Mouse (Mus musculus) thymus, adult 2 months (tissue): ENCODE data around the gene Psma5. TPM values are rescaled to one million over a fixed set of nuclear protein-coding genes. Genes with fewer than 3 reads are reported as not detected.
"Not testable (repeated sequence)": the region's sequence is repeated elsewhere in the genome, so short reads cannot be mapped to it uniquely, and the experiment has no call there.

Experiments
- DNase-seq: peaks from one replicate; pipeline ENCODE4 v3.0.0; 2021
- H3K27ac ChIP-seq: fragments of 200-500 bp; 2 replicates; pipeline ENCODE4 v1.5.1; 2012; ENCODE audit warnings: low read length, control low read depth; ENCODE audit not compliant: control insufficient read depth, insufficient read depth
- H3K27me3 ChIP-seq: fragments of 200-500 bp; 2 replicates; pipeline ENCODE4 v1.6.1; 2012; ENCODE audit warnings: mild to moderate bottlenecking, low read length, moderate library complexity, mixed read lengths; ENCODE audit not compliant: control insufficient read depth, insufficient read depth
- H3K36me3 ChIP-seq: fragments of 200-500 bp; 2 replicates; pipeline ENCODE4 v1.6.1; 2012; ENCODE audit warnings: mild to moderate bottlenecking, low read length, moderate library complexity; ENCODE audit not compliant: control insufficient read depth, insufficient read depth
- H3K4me1 ChIP-seq: fragments of 200-500 bp; replicated peaks from 2 replicates; pipeline ENCODE4 v1.6.1; 2012; ENCODE audit warnings: low read length; ENCODE audit not compliant: control insufficient read depth, insufficient read depth
- H3K4me3 ChIP-seq: fragments of 200-500 bp; 2 replicates; pipeline ENCODE4 v1.5.1; 2012; ENCODE audit warnings: mild to moderate bottlenecking, low read length, control low read depth, moderate library complexity; ENCODE audit not compliant: control insufficient read depth, insufficient read depth
- CTCF ChIP-seq: fragments of 200-500 bp; IDR thresholded peaks from 2 replicates; pipeline ENCODE4 v1.5.1; 2012; ENCODE audit warnings: mild to moderate bottlenecking, control low read depth, low read length, moderate library complexity, borderline replicate concordance; ENCODE audit not compliant: control insufficient read depth, poor library complexity, insufficient read depth; ENCODE audit errors: extremely low read depth
- POLR2A ChIP-seq: fragments of 200-500 bp; IDR thresholded peaks from 2 replicates; pipeline ENCODE4 v1.6.1; 2012; ENCODE audit warnings: mild to moderate bottlenecking, low read length, control low read depth, moderate library complexity; ENCODE audit not compliant: control insufficient read depth, poor library complexity, insufficient read depth; ENCODE audit errors: extremely low read depth
- WGBS: fragments of 180-500 bp; shearing (Covaris S2); methylation state at CpG from one replicate; pipeline ENCODE4 v1.1.7; 2018; 5-methylcytosine and 5-hydroxymethylcytosine counted together
- polyA plus RNA-seq: library from polyadenylated mRNA; depleted of rRNA; stranded (reverse); fragments of >200 nt; gene quantifications from 2 replicates; pipeline ENCODE4 v1.2.3, GENCODE M21; 2012

The Psma5 gene
- polyA plus RNA-seq, 1 experiment: 71.3 TPM

DNA sequence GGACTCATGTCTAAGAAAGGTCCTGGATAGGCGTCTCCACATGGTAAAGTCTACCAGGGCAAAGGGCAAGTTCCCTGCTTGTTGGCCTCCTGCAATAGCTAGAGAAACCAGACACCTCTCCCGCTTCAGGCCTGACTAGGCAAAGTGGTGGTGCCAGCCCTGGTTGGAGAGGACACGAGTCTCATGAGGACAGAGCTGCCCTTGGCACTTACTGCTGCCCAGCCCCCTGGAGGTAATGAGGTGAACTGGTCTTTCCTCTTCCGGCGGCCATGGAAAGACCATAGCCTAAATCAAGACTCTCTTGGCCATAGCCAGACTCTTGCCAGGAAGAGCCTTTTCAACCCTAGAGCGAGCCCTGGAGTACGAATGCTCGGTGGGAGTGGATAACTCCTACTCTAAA is 44.3 kb upstream of the Psma5 start:
- 87% methylated on average over 8 of the region's 8 CpGs for WGBS
- DNase-seq: no peak
- Histone ChIP-seq H3K4me3 (no peak overlapping the region), H3K27me3 (no peaks in the 10 kb centered on the region), H3K36me3 (no peaks in the 10 kb centered on the region), H3K4me1 (peaks cover 13% of the 10 kb centered on the region), H3K27ac (no peak overlapping the region)
- TF ChIP-seq POLR2A: no peak
- no peak for TF ChIP-seq CTCF

DNA sequence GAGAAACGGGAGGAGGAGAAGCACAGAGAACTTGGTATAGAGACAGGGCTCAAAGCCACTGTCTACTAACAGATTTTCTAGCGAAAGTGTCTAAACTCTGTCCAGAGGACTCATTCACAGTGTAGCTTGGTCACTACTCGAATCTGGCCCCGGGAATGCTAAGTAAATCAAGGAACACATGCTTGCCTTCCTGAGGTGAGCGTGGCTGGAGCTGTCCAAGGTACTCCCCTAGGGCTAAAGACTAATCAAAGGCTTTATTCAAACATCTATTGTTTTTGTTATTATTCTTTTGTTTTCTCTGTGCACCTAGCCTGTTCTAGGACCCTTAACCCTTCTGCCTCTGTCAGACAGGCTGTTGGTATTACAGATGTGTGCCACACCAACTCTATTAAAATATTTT is 42.0 kb upstream of the Psma5 start:
- H3K36me3 ChIP-seq: no peaks in the 10 kb centered on the region
- peaks cover 4% of the 10 kb centered on the region for H3K4me1 ChIP-seq
- no peak overlapping the region for H3K4me3 ChIP-seq
- 15% methylated on average over 5 of the region's 5 CpGs for WGBS
- no peak for TF ChIP-seq CTCF
- no peak for TF ChIP-seq POLR2A
- DNase-seq: no peak
- no peak overlapping the region for H3K27ac ChIP-seq
- H3K27me3 ChIP-seq: no peaks in the 10 kb centered on the region

DNA sequence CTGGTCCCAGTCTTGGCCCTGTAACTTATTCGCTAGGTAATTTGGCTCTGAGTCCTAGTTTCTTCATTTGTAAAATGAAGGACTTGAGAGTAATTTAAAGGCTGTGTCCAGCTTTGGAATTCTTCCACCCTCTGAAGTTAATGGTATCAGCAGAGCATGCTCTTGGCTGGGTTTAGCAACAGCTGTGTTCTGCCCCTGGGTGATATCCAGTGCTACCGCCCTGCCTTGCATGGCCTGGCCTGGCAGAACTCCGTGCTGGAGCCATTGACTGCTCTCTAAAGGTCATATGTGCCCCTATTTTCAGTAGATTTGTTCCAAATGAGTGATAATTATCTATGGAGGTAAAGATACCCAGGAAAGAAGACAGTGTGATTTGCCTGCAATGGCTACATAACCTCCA is 36.1 kb upstream of the Psma5 start:
- TF ChIP-seq CTCF: no peak
- no peak for TF ChIP-seq POLR2A
- Histone ChIP-seq H3K4me1 (no peaks in the 10 kb centered on the region), H3K36me3 (no peaks in the 10 kb centered on the region), H3K4me3 (no peak overlapping the region), H3K27ac (no peak overlapping the region), H3K27me3 (peaks cover 4% of the 10 kb centered on the region)
- WGBS: 89% methylated on average over 3 of the region's 3 CpGs
- DNase-seq: no peak

DNA sequence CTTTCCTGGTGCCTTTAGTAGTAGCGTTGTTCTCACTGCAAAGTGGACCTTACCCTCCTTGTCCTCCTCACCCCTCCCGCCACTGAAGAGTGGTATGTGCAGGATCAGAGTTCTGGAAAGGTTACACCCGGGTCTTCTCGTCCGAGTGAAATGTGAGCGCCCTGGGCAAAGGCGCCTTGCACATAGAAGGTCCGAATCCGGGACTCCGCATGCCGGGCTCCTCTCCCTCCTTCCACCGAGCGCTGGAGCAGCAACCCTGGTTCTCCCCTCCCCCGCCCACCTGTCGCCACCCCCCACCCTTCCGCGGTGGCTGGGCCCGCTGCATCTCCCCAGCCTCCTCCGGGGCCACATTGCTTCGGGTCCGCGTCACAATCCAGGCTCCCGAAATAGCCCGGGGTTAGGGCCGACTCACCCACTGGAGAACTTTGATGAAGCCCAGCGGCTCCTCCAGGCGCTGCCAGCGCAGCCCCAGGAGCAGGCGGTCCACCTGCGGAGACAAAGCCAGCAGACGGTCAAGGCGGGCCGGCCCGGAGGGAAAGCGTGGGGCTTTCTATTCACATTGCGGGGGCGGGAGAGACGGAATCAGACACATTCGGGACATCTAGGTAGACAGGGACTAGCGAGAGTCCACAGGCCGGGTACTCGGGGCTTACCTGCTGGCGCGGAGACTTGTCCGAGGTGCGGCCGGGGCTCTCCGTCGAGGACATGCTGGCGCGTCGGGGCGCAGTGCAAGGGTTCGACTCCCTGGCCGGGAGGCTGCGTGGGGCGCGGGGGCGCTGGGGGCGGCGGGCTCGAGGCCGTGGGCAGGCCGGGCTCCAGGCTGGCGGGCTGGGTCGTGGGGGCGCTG is 30.8 kb upstream of the Psma5 start:
- Histone ChIP-seq H3K4me3 (peak overlapping the region; percentile 32; the same call in 1 of the 2 replicates), H3K36me3 (no peaks in the 10 kb centered on the region), H3K27ac (no peak overlapping the region), H3K4me1 (peaks cover 7% of the 10 kb centered on the region), H3K27me3 (peaks cover 16% of the 10 kb centered on the region)
- no peak for DNase-seq
- no peak for TF ChIP-seq POLR2A
- no peak for TF ChIP-seq CTCF
- WGBS: 10% methylated on average over 67 of the region's 67 CpGs

DNA sequence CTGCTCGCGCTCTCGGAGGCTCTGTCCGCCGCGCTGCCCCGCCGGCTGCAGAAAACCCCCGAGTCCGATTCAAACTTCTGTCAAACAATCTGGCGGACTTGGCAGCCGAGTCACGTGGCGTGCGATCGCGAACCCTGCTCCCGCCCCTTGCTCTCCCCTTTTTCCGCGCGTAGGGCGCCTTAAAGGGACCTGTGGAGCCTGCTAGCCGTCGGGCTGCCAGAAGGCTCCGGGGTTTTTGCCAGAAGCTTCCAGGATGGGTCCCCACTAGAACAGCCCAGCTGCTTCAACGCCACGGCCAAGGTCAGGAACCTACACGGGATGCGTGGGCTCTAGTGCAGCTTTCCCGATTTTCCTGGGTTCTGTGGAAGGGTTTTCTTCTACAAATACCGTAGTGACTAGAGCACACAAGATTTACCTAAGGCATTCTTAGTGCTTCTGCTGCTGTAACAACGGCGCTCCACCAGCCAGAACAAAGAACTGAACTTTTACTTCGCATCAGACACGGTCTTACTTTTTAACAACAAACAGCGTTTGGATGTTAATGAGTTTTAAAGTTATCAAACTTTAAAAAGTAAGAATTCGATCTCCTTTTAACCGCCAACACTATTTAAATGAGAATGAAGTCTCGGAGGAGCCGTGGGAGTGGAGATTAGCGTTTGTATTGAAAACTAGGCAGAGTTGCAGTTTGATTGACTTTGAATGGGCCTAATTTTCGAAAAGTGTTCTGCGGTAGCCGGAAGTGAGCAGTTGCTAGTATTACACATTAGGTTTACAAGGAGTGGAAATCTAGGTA is 30.0 kb upstream of the Psma5 start, which contains the start of gene Sypl2:
Sypl2 (minus strand) TSS at position 91 of the 793 bp plus-strand sequence.
- peaks cover 16% of the 10 kb centered on the region for H3K27me3 ChIP-seq
- peak; percentile 38 for DNase-seq
- peak within 1 kb of the TSS; percentile 32 for H3K4me3 ChIP-seq
- TF ChIP-seq POLR2A: no peak
- no peak for TF ChIP-seq CTCF
- 8% methylated on average over 44 of the region's 44 CpGs for WGBS
- H3K27ac ChIP-seq: no peak within 1 kb of the TSS
- no peaks in the 10 kb centered on the region for H3K36me3 ChIP-seq
- H3K4me1 ChIP-seq: peaks cover 7% of the 10 kb centered on the region

DNA sequence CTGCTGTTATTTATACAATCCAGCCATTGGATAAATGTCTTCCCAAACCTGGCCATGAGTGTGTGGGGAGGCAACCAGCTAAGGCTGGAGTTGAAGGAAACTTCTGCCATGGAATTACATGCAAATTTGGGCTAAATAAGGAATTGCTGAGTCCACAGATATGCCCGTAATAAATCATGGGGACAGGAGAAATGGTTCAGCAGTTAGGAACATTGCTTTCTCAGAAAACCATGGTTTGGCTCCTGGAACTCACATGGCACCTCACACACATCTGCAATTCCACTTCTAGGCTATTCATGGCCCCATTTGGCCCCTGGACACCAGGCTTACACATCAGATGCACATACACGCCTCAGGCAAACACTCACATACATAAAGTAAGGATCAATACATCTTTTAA is 29.2 kb upstream of the Psma5 start:
- DNase-seq: no peak
- Histone ChIP-seq H3K4me3 (no peak overlapping the region), H3K36me3 (no peaks in the 10 kb centered on the region), H3K27me3 (peaks cover 16% of the 10 kb centered on the region), H3K4me1 (peaks cover 7% of the 10 kb centered on the region), H3K27ac (no peak overlapping the region)
- 89% methylated on average over 2 of the region's 2 CpGs for WGBS
- TF ChIP-seq CTCF: no peak
- TF ChIP-seq POLR2A: no peak

DNA sequence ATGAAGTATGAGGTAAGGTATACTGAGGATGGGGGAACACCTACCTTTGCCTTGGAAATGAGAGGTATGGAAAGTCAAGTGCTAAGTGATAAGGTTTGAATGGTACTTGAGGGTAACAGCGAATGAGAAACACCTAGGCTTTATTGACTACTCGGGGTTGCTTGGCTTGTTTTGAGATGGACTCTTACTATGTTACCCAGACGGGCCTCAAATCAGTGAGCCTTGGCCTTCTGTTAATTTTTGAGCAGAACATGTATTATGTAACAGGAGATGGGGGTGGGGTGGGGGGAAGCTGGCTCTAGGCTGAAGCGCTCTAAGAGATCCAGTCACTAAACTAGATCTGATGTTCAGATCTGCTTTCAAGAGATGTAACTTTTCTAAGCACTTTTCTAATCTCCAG is 25.1 kb upstream of the Psma5 start:
- DNase-seq: no peak
- no peak overlapping the region for H3K27ac ChIP-seq
- H3K4me1 ChIP-seq: peaks cover under 1% of the 10 kb centered on the region
- no peak overlapping the region for H3K4me3 ChIP-seq
- no peaks in the 10 kb centered on the region for H3K36me3 ChIP-seq
- H3K27me3 ChIP-seq: peaks cover 2% of the 10 kb centered on the region
- TF ChIP-seq POLR2A (no peak), CTCF (no peak)
- WGBS: 91% methylated on average over 4 of the region's 4 CpGs

DNA sequence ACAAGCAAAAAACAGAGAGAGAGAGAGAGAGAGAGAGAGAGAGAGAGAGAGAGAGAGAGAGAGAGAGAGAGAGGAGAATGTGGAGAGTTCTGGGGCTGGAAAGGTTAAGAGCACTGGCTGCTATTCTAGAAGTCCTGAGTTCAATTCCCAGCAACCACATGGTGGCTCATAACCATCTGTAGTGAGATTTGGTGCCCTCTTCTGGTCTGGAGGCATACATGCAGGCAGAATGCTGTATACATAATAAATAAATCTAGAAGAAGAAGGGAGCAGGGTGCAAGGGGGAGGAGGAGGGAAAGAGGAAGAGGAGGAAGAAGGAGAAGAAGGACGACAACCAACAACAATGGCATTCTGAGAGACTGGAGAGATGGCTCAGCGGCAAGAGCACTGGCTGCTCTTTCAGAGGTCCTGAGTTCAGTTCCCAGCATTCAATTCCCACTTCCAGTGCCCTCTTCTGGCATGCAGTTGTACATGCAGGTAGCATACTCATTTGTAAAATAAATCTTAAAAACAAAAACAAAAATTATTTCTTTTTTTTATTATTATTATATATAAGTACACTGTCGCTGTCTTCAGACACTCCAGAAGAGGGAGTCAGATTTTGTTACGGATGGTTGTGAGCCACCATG is 19.1 kb upstream of the Psma5 start:
- H3K27ac ChIP-seq, H3K4me3 ChIP-seq, DNase-seq, H3K27me3 ChIP-seq, H3K4me1 ChIP-seq, H3K36me3 ChIP-seq: not testable (repeated sequence)
- 89% methylated on average over 4 of the region's 4 CpGs for WGBS
